Mouse (Mus musculus) forebrain, embryonic 12.5 days (tissue): ENCODE measurements around the gene Fbln5. TPM values are rescaled to one million over a fixed set of nuclear protein-coding genes. Genes with fewer than 3 reads are reported as not detected.

Experiments used
- ATAC-seq: fragments of 200-750 bp; cut with Nextera tagmentation; 2 replicates; pipeline ENCODE4 v1.8.0; 2017; ENCODE audit warnings: moderate TSS enrichment; ENCODE audit not compliant: low FRiP score
- H3K27ac ChIP-seq: fragments of 300-500 bp; sonication (generic); 2 replicates; pipeline ENCODE4 v1.5.1; 2016; ENCODE audit warnings: mild to moderate bottlenecking
- H3K27me3 ChIP-seq: fragments of 300-500 bp; sonication (generic); 2 replicates; pipeline ENCODE4 v1.6.1; 2016; ENCODE audit warnings: mild to moderate bottlenecking
- H3K36me3 ChIP-seq: fragments of 300-500 bp; sonication (generic); replicated peaks from 2 replicates; pipeline ENCODE4 v1.6.1; 2016; ENCODE audit warnings: mild to moderate bottlenecking
- H3K4me1 ChIP-seq: fragments of 300-500 bp; sonication (generic); 2 replicates; pipeline ENCODE4 v1.6.1; 2016
- H3K4me2 ChIP-seq: fragments of 300-500 bp; sonication (generic); 2 replicates; pipeline ENCODE4 v1.6.1; 2016; ENCODE audit warnings: mild to moderate bottlenecking, moderate library complexity
- H3K4me3 ChIP-seq: fragments of 300-500 bp; sonication (generic); replicated peaks from 2 replicates; pipeline ENCODE4 v1.5.1; 2016; ENCODE audit warnings: mild to moderate bottlenecking
- H3K9ac ChIP-seq: fragments of 300-500 bp; sonication (generic); 2 replicates; pipeline ENCODE4 v1.6.1; 2016; ENCODE audit warnings: mild to moderate bottlenecking
- H3K9me3 ChIP-seq: fragments of 300-500 bp; sonication (generic); 2 replicates; pipeline ENCODE4 v1.6.1; 2016
- WGBS: fragments of 180-500 bp; shearing (Covaris S2); methylation state at CpG from one replicate; pipeline ENCODE4 v1.1.7; 2016; 5-methylcytosine and 5-hydroxymethylcytosine counted together
- polyA plus RNA-seq: library from polyadenylated mRNA; unstranded; fragments of >200 nt; fragmentation: Nextera tagmentation; extraction: Ambion mirVana; gene quantifications from 2 replicates; pipeline ENCODE4 v1.2.1, GENCODE M21; 2016

The Fbln5 gene
- polyA plus RNA-seq = 8.7 and 12.2 TPM in 2 replicates

DNA sequence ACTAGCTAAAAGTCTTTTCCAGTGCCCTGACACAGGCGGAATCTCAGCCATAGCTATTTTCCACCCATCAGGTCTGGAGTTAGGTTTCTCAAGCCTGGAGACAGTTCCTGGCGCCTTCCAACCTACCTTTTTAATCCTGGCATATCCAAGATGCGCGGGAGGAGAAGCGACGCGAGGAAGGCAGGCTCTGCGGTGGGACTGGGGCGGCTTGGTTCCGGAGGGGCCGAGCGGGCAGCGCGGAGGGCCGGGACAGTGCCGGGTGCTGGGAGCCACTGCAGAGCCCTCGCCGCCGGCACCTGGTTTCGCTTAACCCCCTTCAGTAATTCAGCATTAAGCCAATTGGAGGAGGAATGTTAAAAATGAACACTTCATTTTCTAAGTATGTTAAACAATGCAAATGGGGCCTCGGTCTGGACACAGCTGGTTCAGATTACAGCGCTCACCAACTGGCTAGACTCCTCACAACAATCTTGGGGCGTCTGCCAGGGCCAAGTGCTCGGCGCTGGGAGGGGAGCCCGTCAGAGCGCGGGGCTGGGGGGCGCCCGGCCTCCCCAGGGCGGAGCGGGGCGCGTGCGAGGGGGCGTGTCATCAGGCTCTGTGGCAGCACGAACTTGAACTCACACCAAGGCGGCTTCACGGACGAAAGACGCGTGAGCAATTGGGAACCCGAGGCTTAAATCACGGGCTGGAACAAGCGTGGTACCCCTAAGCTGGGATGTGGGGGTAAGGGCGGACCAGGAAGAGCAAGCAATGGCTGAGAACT lies at the start of gene Fbln5:
Gene Fbln5, minus strand, starts transcription at position 448 of the 763 bp plus-strand sequence.
- Histone ChIP-seq H3K27me3 (peaks cover 39% of the 10 kb centered on the region), H3K27ac (no peak within 1 kb of the TSS), H3K4me2 (peak within 1 kb of the TSS; percentile 80), H3K4me1 (peaks cover 14% of the 10 kb centered on the region), H3K36me3 (no peaks in the 10 kb centered on the region), H3K4me3 (peak within 1 kb of the TSS; percentile 46), H3K9ac (peak within 1 kb of the TSS; percentile 44), H3K9me3 (no peaks in the 10 kb centered on the region)
- WGBS = under 1% methylated on average over 46 of the region's 46 CpGs
- ATAC-seq = peak; percentile 77

DNA sequence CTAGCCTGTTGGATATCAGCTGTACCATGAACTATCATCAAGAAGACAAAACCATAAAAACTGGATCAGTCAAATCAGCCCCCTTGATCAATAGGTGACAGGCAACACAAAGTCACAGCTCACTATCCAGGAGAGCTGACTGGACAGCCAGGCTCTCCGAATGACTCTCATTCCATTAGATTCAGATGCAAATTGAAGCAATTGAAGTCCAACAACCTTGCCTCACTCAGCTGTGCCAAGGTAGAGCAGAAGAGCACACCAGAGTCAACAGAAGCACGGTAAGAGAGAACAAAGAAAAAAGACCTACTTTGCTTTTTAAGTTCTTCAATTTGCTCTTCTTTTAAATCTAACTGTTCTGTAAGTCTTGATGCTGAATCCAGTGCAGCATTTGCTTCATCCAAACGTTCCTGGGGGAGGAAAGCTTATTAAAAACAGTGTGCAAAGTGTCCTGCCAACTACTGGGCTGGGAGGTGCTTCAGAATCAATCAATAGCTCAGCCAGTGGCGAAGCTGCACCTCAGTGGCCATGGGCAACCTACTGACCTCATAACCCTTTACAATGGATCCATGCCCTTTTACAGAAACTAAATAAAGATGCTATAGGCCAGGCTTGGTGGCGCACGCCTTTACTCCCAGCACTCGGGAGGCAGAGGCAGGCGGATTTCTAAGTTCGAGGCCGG lies 43.6 kb upstream of the Fbln5 start:
- no peak overlapping the region for H3K27ac ChIP-seq
- no peak for ATAC-seq
- H3K4me3 ChIP-seq = no peak overlapping the region
- 90% methylated on average over 10 of the region's 10 CpGs for WGBS
- H3K4me1 ChIP-seq = no peaks in the 10 kb centered on the region
- no peaks in the 10 kb centered on the region for H3K27me3 ChIP-seq
- H3K9ac ChIP-seq = no peak overlapping the region
- no peaks in the 10 kb centered on the region for H3K9me3 ChIP-seq
- H3K4me2 ChIP-seq = no peak overlapping the region
- H3K36me3 ChIP-seq = peaks cover 25% of the 10 kb centered on the region

DNA sequence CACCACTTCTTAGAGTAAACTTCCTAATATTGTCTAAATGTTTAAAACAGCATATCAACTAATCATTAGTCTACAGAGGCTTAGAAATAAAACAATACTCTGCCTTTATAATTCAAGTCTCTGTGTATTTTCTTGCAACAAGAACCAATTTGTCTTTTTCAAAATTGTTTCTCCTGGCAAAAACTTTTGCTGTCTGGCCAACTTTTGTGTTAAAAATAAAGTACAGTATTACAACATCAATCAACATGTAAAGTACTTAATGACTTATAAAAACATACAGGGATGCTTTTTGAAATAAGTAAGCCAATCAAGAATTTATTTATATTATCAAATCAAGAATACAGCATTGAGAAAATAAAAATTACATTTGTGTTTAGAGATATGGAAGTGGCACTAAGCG lies 41.4 kb upstream of the Fbln5 start:
- no peak overlapping the region for H3K9ac ChIP-seq
- H3K27me3 ChIP-seq = no peaks in the 10 kb centered on the region
- H3K4me3 ChIP-seq = no peak overlapping the region
- no peak overlapping the region for H3K4me2 ChIP-seq
- WGBS = 92% methylated on average over 1 of the region's 1 CpGs
- peaks cover 19% of the 10 kb centered on the region for H3K36me3 ChIP-seq
- ATAC-seq = no peak
- H3K4me1 ChIP-seq = no peaks in the 10 kb centered on the region
- no peak overlapping the region for H3K27ac ChIP-seq
- H3K9me3 ChIP-seq = no peaks in the 10 kb centered on the region

DNA sequence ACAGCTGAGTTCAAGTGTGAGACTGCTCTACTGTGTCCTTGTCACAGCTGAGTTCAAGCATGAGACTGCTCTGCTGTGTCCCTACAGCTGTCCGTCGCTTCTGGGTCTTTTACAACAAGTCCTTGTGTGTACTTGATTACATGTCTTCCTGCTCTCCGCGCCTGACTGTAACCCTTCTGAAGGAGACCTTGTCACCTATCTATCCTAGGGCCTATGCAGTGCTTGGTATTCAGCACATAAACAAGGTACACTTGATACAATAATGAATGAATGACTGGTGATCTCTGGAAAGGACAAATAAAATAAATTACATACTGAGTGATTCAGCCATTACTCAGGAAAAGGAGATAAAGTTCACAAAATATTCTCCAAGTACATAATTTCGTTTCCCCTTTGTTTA lies 39.2 kb upstream of the Fbln5 start:
- H3K9me3 ChIP-seq = no peaks in the 10 kb centered on the region
- WGBS = 92% methylated on average over 5 of the region's 5 CpGs
- no peaks in the 10 kb centered on the region for H3K27me3 ChIP-seq
- H3K4me2 ChIP-seq = no peak overlapping the region
- H3K36me3 ChIP-seq = peaks cover 19% of the 10 kb centered on the region
- no peak overlapping the region for H3K27ac ChIP-seq
- no peaks in the 10 kb centered on the region for H3K4me1 ChIP-seq
- H3K9ac ChIP-seq = no peak overlapping the region
- H3K4me3 ChIP-seq = no peak overlapping the region
- no peak for ATAC-seq

DNA sequence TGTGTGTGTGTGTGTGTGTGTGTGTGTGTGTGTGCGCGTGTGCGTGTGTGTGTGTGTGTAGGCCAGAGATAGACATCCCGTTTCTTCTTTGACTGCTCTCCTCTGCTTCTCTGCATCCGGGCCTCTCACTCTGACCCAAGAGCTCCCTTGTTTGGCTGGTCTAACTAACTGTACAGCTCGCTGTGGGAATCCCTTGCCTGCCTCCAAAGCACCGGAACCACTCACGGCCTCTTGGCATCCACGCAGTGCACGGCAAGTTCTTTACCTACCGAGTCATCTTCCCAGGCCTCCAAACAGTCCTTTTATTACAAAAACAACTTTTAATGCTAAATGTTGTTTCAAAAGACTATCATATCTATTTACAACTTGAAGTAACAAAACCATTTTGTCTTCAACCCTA lies 35.5 kb upstream of the Fbln5 start:
- peaks cover 8% of the 10 kb centered on the region; the same call in 1 of the 2 replicates for H3K36me3 ChIP-seq
- H3K9me3 ChIP-seq = no peaks in the 10 kb centered on the region
- no peak overlapping the region for H3K4me3 ChIP-seq
- no peaks in the 10 kb centered on the region for H3K4me1 ChIP-seq
- H3K9ac ChIP-seq = no peak overlapping the region
- no peak overlapping the region for H3K27ac ChIP-seq
- no peak for ATAC-seq
- H3K27me3 ChIP-seq = no peaks in the 10 kb centered on the region
- no peak overlapping the region for H3K4me2 ChIP-seq
- WGBS = 94% methylated on average over 8 of the region's 11 CpGs

DNA sequence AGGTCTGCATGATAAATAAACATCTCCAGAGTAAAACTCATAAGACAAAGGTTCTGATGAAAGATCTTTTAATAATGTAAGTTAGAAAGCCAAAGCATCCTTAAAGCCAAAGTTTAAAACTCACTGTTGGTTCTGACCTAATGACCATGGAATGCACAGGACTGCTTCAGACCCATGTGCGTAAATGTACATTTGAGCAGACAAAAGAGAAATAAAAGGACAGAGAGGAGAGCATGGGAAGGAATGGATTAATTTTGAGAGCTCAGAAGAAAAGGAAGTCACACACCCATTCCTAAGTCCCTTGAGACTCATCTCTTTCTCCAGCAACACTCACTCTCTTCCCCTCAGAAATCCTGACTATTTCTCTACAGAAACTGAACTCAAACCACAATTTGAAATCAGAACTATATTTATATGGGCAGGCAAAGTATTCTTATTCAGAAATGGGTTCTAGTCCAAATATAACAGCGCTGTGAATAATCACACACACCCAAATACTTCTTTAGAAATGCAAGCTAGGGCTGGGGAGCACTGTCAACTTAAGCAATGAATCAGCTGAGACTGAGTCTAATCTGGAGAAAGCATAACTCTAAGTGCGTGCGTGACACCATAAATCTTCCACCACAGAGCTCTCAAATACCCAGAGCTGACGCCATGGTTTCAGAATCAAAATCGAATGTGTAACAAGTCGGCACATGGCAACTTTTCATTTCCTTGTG lies 33.1 kb upstream of the Fbln5 start:
- Histone ChIP-seq H3K4me1 (no peaks in the 10 kb centered on the region), H3K4me2 (no peak overlapping the region), H3K4me3 (no peak overlapping the region), H3K36me3 (peaks cover 8% of the 10 kb centered on the region; the same call in 1 of the 2 replicates), H3K9ac (no peak overlapping the region), H3K9me3 (no peaks in the 10 kb centered on the region), H3K27ac (no peak overlapping the region), H3K27me3 (no peaks in the 10 kb centered on the region)
- WGBS = 94% methylated on average over 7 of the region's 7 CpGs
- ATAC-seq = no peak

DNA sequence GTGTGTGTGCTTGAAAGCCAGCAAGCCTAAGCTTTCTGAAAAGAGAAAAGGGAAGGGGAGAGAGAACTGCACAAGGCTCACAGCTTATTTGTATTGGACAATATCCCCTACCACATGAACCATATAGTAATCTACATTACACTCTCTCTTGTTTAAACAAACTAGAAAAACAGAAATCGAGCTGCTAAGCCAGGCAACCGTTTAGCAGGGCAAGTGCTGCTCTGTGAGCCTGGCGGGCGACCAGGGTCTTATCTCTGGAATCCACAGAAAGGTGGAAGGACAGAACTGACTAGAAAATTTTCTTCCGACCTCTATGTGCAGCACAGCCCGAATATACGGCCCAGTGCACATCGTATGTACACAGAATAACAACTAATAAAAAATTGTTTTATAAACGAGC lies 32.5 kb upstream of the Fbln5 start:
- Histone ChIP-seq H3K27me3 (no peaks in the 10 kb centered on the region), H3K9me3 (no peaks in the 10 kb centered on the region), H3K4me1 (no peaks in the 10 kb centered on the region), H3K27ac (no peak overlapping the region), H3K4me2 (no peak overlapping the region), H3K4me3 (no peak overlapping the region), H3K36me3 (peaks cover 8% of the 10 kb centered on the region; the same call in 1 of the 2 replicates), H3K9ac (no peak overlapping the region)
- WGBS = 94% methylated on average over 9 of the region's 9 CpGs
- ATAC-seq = no peak

DNA sequence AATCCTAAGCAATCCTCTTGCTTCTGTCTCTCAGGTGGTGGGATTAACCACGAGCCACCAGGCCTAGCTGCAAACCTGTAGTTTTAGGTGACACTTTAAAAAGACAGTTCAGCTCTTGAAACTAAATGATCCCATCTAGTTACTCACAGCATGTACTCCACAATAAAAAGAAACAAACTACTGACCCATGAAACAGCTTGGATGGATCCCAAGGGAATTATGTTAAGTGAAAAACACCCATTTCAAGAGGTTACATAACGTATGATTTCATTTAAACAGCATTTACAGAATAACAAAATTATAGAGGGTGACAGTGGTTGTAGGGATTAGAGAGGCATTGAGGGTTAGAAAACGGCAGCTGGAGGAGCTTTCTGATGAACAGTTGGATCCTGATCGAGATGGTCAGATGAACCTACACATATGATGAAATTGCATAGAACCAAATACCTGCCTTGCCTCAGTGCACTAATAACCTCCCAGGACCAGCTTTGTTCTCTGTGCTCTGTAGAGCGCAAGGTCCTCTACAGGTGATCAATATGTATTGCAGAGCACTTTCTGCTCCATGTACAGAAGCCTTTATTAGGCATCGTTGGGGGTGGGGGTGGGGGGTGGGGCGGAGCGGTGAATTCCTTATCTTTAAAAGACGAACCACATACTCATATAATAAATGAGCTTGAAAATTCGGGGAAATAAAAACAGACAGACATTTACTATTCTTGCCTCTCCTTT lies 17.9 kb upstream of the Fbln5 start:
- no peak for ATAC-seq
- 91% methylated on average over 10 of the region's 10 CpGs for WGBS
- no peaks in the 10 kb centered on the region for H3K4me1 ChIP-seq

DNA sequence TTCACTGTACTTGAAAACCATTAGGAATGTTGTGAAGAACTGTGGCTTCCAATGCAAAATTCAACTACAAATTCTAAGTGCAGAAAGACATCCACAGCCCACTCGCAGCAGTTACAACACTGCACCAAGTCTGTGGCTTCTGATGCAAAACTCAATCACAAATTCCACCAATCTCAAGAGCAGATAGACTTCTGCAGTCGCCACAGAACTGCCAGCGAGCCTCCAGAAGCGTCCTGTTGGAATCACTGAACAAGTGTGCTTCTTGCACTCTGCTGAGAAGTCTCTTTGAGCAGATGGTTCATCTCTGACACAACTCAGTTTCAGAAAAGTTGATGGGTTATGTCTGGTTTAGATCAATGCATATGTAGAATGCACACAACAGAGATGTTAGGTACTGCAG lies 15.9 kb upstream of the Fbln5 start:
- 92% methylated on average over 4 of the region's 4 CpGs for WGBS
- no peak overlapping the region for H3K27ac ChIP-seq
- H3K4me1 ChIP-seq = no peaks in the 10 kb centered on the region
- H3K9me3 ChIP-seq = no peaks in the 10 kb centered on the region
- no peak overlapping the region for H3K9ac ChIP-seq
- H3K27me3 ChIP-seq = no peaks in the 10 kb centered on the region
- ATAC-seq = no peak
- H3K4me3 ChIP-seq = no peak overlapping the region
- no peak overlapping the region for H3K4me2 ChIP-seq
- peaks cover 37% of the 10 kb centered on the region for H3K36me3 ChIP-seq

More for the DNA sequence above, 17.9 kb upstream of the Fbln5 start:
- Histone ChIP-seq H3K9ac (no peak overlapping the region), H3K36me3 (peaks cover 37% of the 10 kb centered on the region), H3K27me3 (no peaks in the 10 kb centered on the region), H3K4me3 (no peak overlapping the region), H3K9me3 (no peaks in the 10 kb centered on the region), H3K4me2 (no peak overlapping the region), H3K27ac (no peak overlapping the region)

DNA sequence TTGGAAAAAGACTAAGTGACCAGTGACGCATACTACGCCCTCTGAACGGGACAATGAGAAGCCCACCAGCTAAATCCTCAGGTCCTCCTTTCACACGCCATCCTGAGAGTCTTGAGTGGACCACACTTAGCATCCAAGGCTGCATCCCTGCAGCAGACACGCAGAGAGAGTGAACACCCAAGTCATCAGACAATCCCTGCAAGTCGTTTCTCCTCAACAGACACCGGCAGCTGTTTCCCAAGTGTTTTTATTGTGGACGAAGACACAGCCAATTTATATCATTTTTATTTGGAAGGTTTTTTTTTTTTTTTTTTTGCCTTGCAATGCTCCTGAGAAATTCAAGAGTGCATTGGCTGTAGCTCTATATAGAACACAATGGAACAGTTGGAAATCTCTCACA lies 14.9 kb upstream of the Fbln5 start:
- H3K27ac ChIP-seq = no peak overlapping the region
- H3K9me3 ChIP-seq = no peaks in the 10 kb centered on the region
- 95% methylated on average over 8 of the region's 8 CpGs for WGBS
- H3K27me3 ChIP-seq = no peaks in the 10 kb centered on the region
- no peak overlapping the region for H3K4me3 ChIP-seq
- no peak overlapping the region for H3K4me2 ChIP-seq
- H3K9ac ChIP-seq = no peak overlapping the region
- no peak for ATAC-seq
- peaks cover 36% of the 10 kb centered on the region for H3K36me3 ChIP-seq
- no peaks in the 10 kb centered on the region for H3K4me1 ChIP-seq

DNA sequence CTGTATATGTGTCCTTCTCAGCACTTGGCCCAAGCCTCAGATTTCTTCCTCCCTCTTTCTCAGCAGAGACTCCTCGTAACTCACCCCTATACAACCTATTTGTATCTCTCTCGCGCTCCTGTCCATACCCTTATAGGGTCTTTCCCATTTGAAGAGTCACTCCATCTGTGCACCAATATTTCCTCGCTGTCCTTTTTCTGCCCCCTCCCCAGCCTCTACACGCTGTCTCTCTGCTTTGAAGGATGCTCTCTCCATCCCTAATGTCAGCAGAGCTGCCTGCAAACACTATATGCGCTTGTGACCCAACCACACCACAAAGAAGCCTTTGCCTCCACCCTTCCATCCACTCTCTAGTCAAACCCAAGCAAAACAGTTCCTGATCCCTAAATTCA lies 14.3 kb upstream of the Fbln5 start:
- no peak for ATAC-seq

More for the DNA sequence above, 14.3 kb upstream of the Fbln5 start:
- Histone ChIP-seq H3K27ac (no peak overlapping the region), H3K36me3 (peaks cover 30% of the 10 kb centered on the region), H3K4me2 (no peak overlapping the region), H3K27me3 (no peaks in the 10 kb centered on the region), H3K9ac (no peak overlapping the region), H3K4me3 (no peak overlapping the region), H3K9me3 (no peaks in the 10 kb centered on the region), H3K4me1 (no peaks in the 10 kb centered on the region)
- 91% methylated on average over 6 of the region's 6 CpGs for WGBS
